Mouse (Mus musculus): Measurements from ENCODE around the gene Hebp2. TPM values are rescaled to one million over a fixed set of nuclear protein-coding genes. Genes with fewer than 3 reads are reported as not detected.

Gene Hebp2
- polyA plus RNA-seq, 1 experiment = 2.6 TPM

- WGBS = 74% methylated on average over 2 of the region's 2 CpGs
- no peak for DNase-seq (ENCODE audit: low read depth, low spot score)
These were observed 23.3 kb downstream of the Hebp2 start for GRCm38 (mm10) chr10:18522556-18522955.

- DNase-seq (ENCODE audit: low read depth, low spot score) = no peak
These were observed 34.4 kb downstream of the Hebp2 start for GRCm38 (mm10) chr10:18511496-18511895.

GRCm38 (mm10) chr10:18510663-18511062 lies 35.2 kb downstream of the Hebp2 start:
- WGBS = 47% methylated on average over 3 of the region's 3 CpGs
- no peak for DNase-seq (ENCODE audit: low read depth, low spot score)

More at GRCm38 (mm10) chr10:18511496-18511895, 34.4 kb downstream of the Hebp2 start:
- WGBS = 79% methylated on average over 11 of the region's 11 CpGs

GRCm38 (mm10) chr10:18508586-18508985 lies 37.3 kb downstream of the Hebp2 start:
- DNase-seq (ENCODE audit: low read depth, low spot score) = no peak
- WGBS = 45% methylated on average over 1 of the region's 1 CpGs

GRCm38 (mm10) chr10:18507869-18508473 lies 37.9 kb downstream of the Hebp2 start:
- WGBS = 29% methylated on average over 2 of the region's 2 CpGs
- no peak for DNase-seq (ENCODE audit: low read depth, low spot score)

GRCm38 (mm10) chr10:18506501-18506946 lies 39.4 kb downstream of the Hebp2 start:
- no peak for DNase-seq (ENCODE audit: low read depth, low spot score)
- WGBS = 26% methylated on average over 6 of the region's 6 CpGs

GRCm38 (mm10) chr10:18505690-18506089 lies 40.2 kb downstream of the Hebp2 start:
- no peak for DNase-seq (ENCODE audit: low read depth, low spot score)
- 66% methylated on average over 10 of the region's 10 CpGs for WGBS

- no peak for DNase-seq (ENCODE audit: low read depth, low spot score)
- 63% methylated on average over 3 of the region's 3 CpGs for WGBS
These were observed 43.9 kb downstream of the Hebp2 start for GRCm38 (mm10) chr10:18501997-18502396.

- 55% methylated on average over 7 of the region's 7 CpGs for WGBS
- DNase-seq (ENCODE audit: low read depth, low spot score) = no peak
These were observed 48.8 kb downstream of the Hebp2 start for GRCm38 (mm10) chr10:18497066-18497465.

GRCm38 (mm10) chr10:18494249-18494648 lies 51.6 kb downstream of the Hebp2 start:
- WGBS = 72% methylated on average over 7 of the region's 7 CpGs

GRCm38 (mm10) chr10:18493010-18493894 lies 52.6 kb downstream of the Hebp2 start:
- 81% methylated on average over 11 of the region's 11 CpGs for WGBS
- no peak for DNase-seq (ENCODE audit: low read depth, low spot score)

More at GRCm38 (mm10) chr10:18494249-18494648, 51.6 kb downstream of the Hebp2 start:
- no peak for DNase-seq (ENCODE audit: low read depth, low spot score)

- DNase-seq (ENCODE audit: low read depth, low spot score) = no peak
These were observed 53.9 kb downstream of the Hebp2 start for GRCm38 (mm10) chr10:18491952-18492351.

GRCm38 (mm10) chr10:18489936-18490335 lies 55.9 kb downstream of the Hebp2 start:
- WGBS = 73% methylated on average over 10 of the region's 10 CpGs
- no peak for DNase-seq (ENCODE audit: low read depth, low spot score)

More at GRCm38 (mm10) chr10:18491952-18492351, 53.9 kb downstream of the Hebp2 start:
- 32% methylated on average over 4 of the region's 4 CpGs for WGBS

Other genes starting within 250 kb of the Hebp2 start
- 20.9 and 45.0 TPM in 2 replicates for gene Nhsl1, start 227.1 kb downstream of the Hebp2 start, polyA plus RNA-seq (2012; rRNA removed)
- 1.2 and 2.4 TPM in 2 replicates for gene Arfgef3, start 197.9 kb upstream of the Hebp2 start, polyA plus RNA-seq (2012; rRNA removed)
- gene Gm4922, start 240.7 kb upstream of the Hebp2 start, polyA plus RNA-seq (2012; rRNA removed) = not detected in 2 replicates

Data from large intestine, adult 2 months (tissue).